Mouse (Mus musculus): ENCODE measurements around the gene Meis2. TPM values are rescaled to one million over a fixed set of nuclear protein-coding genes. Genes with fewer than 3 reads are reported as not detected.

Gene Meis2
- polyA plus RNA-seq, 1 experiment from 2014 or later: 30.1 TPM

DNA sequence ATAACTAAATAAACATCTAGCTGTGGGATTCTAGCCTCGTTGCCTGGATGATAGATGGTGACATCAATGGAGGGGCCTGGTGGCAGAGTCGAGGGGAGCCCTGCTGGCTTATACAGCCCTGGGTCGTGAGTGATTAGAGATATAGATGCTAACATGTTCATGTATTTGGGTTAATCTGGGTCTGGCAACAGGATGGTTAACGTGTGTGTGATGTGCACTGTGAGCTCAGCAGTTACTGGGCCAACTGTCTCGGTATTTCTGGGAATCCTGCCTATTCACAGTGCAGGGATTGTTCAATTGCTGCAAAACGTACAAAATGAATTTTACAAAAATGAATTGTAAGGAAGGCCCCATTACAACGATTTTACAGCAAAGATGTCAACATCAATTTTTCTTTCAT, 20.6 kb downstream of the Meis2 start:
- Histone ChIP-seq H3K27ac (replicated peaks) (0 out of 2 replicates have a peak overlapping the region, but pooled peaks have one; percentile 20), H3K9me3 (no peaks in the 10 kb centered on the region), H3K27me3 (replicated peaks) (no peaks in the 10 kb centered on the region), H3K36me3 (peaks cover 53% of the 10 kb centered on the region), H3K4me1 (peaks cover 64% of the 10 kb centered on the region), H3K4me3 (no peak overlapping the region), H3K9ac (no peak overlapping the region), H3K4me2 (no peak overlapping the region)
- no peak for ATAC-seq (ENCODE audit: extremely low read depth, insufficient number of reproducible peaks, low FRiP score, low TSS enrichment)
- WGBS: 55% methylated on average over 7 of the region's 7 CpGs

DNA sequence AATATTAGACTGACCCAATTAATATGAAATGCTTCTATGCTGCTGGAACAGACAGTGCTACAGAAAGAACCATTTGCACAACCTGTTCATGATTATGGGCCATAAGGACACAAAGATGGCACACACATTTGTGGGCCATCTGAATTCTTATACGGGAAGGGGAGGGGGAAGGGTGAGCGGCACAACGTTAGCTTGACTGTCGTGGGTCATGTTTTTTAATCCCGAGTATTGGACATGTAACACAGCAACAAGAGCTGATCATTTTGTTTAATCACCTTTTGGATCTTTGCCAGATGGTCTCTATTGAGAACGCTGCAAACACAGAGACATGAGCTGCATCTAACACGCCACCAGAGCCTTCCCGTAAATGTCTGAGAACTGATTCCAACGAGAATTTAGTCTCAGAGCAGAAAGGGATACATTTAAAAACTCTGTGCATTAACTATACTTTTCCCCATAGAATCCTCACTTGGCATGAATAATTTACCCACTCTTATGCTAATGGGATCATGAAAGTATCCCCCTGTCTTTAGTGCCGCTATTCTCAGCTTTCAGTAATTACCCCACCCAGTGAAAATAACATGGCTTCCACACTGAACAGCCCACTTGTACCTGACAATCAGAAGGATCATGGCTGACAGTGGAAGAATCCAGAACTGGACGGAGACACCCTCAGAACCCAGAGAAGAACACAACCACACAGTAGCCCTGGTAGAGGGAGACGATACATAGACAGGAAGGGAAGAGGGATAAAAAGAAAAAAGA, 22.5 kb downstream of the Meis2 start:
- Histone ChIP-seq H3K9me3 (no peaks in the 10 kb centered on the region), H3K27ac (replicated peaks) (no peak overlapping the region), H3K4me1 (peaks cover 49% of the 10 kb centered on the region), H3K27me3 (replicated peaks) (no peaks in the 10 kb centered on the region), H3K4me2 (no peak overlapping the region), H3K4me3 (no peak overlapping the region), H3K9ac (no peak overlapping the region), H3K36me3 (peaks cover 60% of the 10 kb centered on the region)
- WGBS: 84% methylated on average over 12 of the region's 12 CpGs
- no peak for ATAC-seq (ENCODE audit: extremely low read depth, insufficient number of reproducible peaks, low FRiP score, low TSS enrichment)

DNA sequence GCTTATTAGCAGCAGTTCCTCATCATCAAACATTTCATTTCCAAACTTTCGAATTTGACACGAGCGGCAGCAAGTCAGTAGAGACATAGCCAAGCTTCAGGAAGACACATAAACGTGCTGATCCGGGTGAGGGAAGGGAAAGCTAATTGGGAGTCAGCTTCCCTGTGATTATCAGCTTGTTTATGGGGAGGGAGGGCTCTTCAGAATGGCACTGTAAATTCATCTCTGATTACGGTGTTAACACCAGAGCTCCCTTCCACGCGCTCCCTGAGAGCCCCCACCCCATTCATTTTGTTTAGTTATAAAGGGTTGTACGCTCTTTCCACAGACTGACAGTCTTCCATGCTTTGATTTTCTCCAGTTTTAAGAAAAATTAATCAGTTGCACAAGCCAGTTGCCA, 23.2 kb downstream of the Meis2 start:
- peaks cover 42% of the 10 kb centered on the region for H3K4me1 ChIP-seq
- no peaks in the 10 kb centered on the region for H3K27me3 ChIP-seq (replicated peaks)
- no peak overlapping the region for H3K9ac ChIP-seq
- no peak overlapping the region for H3K4me3 ChIP-seq
- H3K27ac ChIP-seq (replicated peaks): 0 out of 2 replicates have a peak overlapping the region, but pooled peaks have one; percentile 6
- peaks cover 60% of the 10 kb centered on the region for H3K36me3 ChIP-seq
- ATAC-seq (ENCODE audit: extremely low read depth, insufficient number of reproducible peaks, low FRiP score, low TSS enrichment): no peak
- WGBS: 52% methylated on average over 9 of the region's 9 CpGs
- H3K9me3 ChIP-seq: no peaks in the 10 kb centered on the region
- H3K4me2 ChIP-seq: no peak overlapping the region

DNA sequence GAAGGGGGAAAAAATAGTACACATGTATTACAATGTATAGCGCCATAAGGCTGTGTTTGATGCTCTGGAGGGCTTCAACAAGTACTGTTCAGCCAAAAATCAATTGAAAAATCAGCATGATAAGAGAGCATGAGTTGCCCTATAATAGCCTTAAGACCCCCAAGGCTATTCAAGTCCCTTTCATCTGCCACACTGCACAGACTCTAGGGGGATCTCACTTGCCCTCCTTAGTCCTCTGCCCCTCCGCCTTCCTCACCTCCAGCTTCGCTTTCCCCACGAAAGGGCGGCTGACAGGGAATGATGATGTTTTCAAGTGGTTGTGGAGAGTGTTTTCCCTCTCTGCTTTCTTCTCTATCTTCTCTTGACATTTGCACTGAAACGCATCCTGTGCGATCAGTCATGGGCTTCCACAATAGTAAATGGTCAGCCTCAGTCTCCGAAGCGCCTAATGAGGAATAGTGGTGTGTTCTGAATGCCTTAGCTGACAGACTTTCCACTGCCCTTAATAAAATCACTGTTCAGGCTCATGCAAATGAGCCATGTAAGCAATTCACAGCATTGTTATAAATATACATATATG, 23.9 kb downstream of the Meis2 start:
- peaks cover 62% of the 10 kb centered on the region for H3K36me3 ChIP-seq

DNA sequence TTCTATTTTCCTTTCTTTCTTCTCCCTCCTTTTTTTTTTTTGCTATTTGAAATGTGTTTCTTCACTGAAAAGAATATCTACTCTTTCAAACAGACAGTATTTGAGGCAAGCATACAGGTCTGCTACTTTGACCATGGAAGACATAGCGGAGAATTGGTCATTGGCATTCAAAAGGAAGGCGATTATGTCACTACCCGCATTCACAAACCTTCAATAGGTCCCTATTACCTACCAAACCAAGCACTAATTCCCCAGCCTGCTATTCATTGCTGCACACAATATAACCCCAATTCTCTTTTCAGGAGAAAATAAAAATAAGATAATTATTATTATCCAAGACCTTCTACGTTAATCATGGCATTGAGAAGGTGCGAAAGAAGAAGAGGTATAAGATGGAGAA, 30.3 kb downstream of the Meis2 start:
- Histone ChIP-seq H3K9ac (no peak overlapping the region), H3K4me2 (no peak overlapping the region), H3K36me3 (peaks cover 81% of the 10 kb centered on the region), H3K27ac (replicated peaks) (no peak overlapping the region), H3K9me3 (no peaks in the 10 kb centered on the region), H3K4me1 (no peaks in the 10 kb centered on the region), H3K27me3 (replicated peaks) (no peaks in the 10 kb centered on the region), H3K4me3 (no peak overlapping the region)
- WGBS: 85% methylated on average over 5 of the region's 5 CpGs
- ATAC-seq (ENCODE audit: extremely low read depth, insufficient number of reproducible peaks, low FRiP score, low TSS enrichment): no peak

More for the DNA sequence above, 23.9 kb downstream of the Meis2 start:
- no peak for ATAC-seq (ENCODE audit: extremely low read depth, insufficient number of reproducible peaks, low FRiP score, low TSS enrichment)
- peaks cover 35% of the 10 kb centered on the region for H3K4me1 ChIP-seq
- no peak overlapping the region for H3K9ac ChIP-seq
- no peaks in the 10 kb centered on the region for H3K27me3 ChIP-seq (replicated peaks)
- H3K4me2 ChIP-seq: no peak overlapping the region
- no peak overlapping the region for H3K4me3 ChIP-seq
- no peaks in the 10 kb centered on the region for H3K9me3 ChIP-seq
- WGBS: 51% methylated on average over 9 of the region's 9 CpGs
- no peak overlapping the region for H3K27ac ChIP-seq (replicated peaks)

DNA sequence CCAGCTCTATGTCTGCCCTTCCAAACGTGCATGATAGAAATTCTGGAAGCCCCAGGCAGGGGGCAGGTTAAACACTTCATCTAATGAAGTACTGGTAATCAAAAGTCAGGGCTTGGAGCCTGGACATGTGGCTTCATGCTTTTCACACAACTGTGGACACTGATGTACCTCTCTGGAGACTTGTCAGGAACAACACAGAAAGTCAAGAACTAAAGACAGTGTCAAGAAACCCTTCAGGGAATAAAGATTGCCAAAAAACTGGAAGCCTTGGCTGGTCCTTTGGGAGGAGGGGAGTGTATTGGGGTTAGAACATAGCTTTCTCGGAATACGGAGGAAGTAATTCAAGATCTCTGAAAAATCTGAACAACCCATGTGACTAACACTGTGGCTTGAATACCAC, 37.5 kb downstream of the Meis2 start:
- H3K4me1 ChIP-seq: peaks cover 12% of the 10 kb centered on the region
- 55% methylated on average over 3 of the region's 3 CpGs for WGBS
- no peak overlapping the region for H3K4me2 ChIP-seq
- no peak overlapping the region for H3K4me3 ChIP-seq
- H3K9me3 ChIP-seq: no peaks in the 10 kb centered on the region
- H3K9ac ChIP-seq: no peak overlapping the region
- ATAC-seq (ENCODE audit: extremely low read depth, insufficient number of reproducible peaks, low FRiP score, low TSS enrichment): no peak
- no peak overlapping the region for H3K27ac ChIP-seq (replicated peaks)
- peaks cover 86% of the 10 kb centered on the region for H3K36me3 ChIP-seq
- H3K27me3 ChIP-seq (replicated peaks): no peaks in the 10 kb centered on the region

DNA sequence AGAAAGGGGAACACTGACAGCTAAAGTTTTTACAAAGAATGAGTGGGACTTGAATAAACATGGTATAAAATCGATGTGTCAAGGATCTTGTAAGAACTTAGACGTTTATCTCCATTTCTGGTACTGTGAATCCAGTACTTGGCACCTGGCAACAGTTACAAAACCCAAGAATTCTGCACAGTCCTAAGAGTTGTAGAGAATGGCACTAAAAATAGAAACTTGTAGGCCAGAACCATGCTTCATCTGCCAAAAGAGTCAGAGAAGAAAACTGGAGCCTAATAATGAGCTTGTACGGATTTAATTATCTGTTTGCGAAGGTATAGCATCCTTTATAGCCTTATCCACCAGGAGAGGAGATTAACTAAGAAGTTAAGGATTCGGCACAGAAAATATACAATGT, 42.8 kb downstream of the Meis2 start:
- H3K36me3 ChIP-seq: peaks cover 68% of the 10 kb centered on the region
- H3K27me3 ChIP-seq (replicated peaks): no peaks in the 10 kb centered on the region
- H3K9ac ChIP-seq: no peak overlapping the region
- H3K27ac ChIP-seq (replicated peaks): no peak overlapping the region; the same call in 1 of the 2 replicates
- ATAC-seq (ENCODE audit: extremely low read depth, insufficient number of reproducible peaks, low FRiP score, low TSS enrichment): no peak
- H3K9me3 ChIP-seq: no peaks in the 10 kb centered on the region
- H3K4me2 ChIP-seq: no peak overlapping the region
- H3K4me3 ChIP-seq: no peak overlapping the region
- peaks cover 50% of the 10 kb centered on the region for H3K4me1 ChIP-seq
- WGBS: 70% methylated on average over 5 of the region's 5 CpGs

DNA sequence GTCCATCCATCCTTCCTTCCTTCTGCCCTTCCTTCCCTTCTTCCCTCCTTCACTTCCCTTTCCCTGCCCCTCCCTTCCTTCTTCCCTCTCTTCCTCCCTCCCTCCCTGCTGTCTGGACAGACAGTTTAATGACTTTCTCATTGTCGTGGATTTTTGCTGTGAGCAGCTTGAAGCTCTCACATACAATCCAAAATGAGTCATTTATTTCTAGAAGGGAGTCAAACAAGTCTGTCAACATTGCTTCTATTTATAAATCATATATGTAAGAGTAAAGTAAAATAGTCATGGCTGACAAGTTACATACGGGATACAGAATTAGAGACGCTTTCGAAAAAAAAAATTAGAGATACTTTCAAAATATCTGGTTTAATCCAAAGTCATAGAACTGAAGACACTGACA, 43.7 kb downstream of the Meis2 start:
- H3K4me3 ChIP-seq: no peak overlapping the region
- peak overlapping the region; percentile 80 for H3K27ac ChIP-seq (replicated peaks)
- no peak overlapping the region for H3K9ac ChIP-seq
- H3K9me3 ChIP-seq: no peaks in the 10 kb centered on the region
- no peaks in the 10 kb centered on the region for H3K27me3 ChIP-seq (replicated peaks)
- 61% methylated on average over 4 of the region's 4 CpGs for WGBS
- H3K36me3 ChIP-seq: peaks cover 68% of the 10 kb centered on the region
- no peak for ATAC-seq (ENCODE audit: extremely low read depth, insufficient number of reproducible peaks, low FRiP score, low TSS enrichment)
- H3K4me1 ChIP-seq: peaks cover 50% of the 10 kb centered on the region
- no peak overlapping the region; the same call in 1 of the 2 replicates for H3K4me2 ChIP-seq

DNA sequence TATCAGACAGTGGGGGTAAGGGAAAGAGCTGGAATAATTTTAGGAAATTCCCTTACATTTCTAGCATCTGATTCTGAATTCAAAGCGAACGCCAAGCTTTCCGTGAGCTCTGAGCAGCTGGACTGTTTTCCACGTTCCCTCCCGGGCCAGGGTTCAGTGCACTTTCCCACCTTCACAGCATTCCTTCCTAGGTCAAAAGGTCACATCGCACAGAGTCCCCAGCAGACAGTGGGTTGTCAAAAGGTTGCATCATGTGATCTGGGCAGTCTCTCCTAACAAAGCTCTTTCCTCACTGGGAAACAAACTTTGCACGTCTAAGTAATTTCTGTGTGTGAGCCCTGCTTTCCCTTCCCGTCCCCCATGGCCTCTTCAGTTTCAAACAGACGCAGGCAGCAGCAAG, 44.6 kb downstream of the Meis2 start:
- H3K4me1 ChIP-seq: peaks cover 50% of the 10 kb centered on the region
- no peaks in the 10 kb centered on the region for H3K27me3 ChIP-seq (replicated peaks)
- H3K9ac ChIP-seq: peak overlapping the region; percentile 59
- H3K36me3 ChIP-seq: peaks cover 61% of the 10 kb centered on the region
- no peaks in the 10 kb centered on the region for H3K9me3 ChIP-seq
- WGBS: 8% methylated on average over 9 of the region's 9 CpGs
- ATAC-seq (ENCODE audit: extremely low read depth, insufficient number of reproducible peaks, low FRiP score, low TSS enrichment): no peak
- H3K27ac ChIP-seq (replicated peaks): peak overlapping the region; percentile 80
- H3K4me3 ChIP-seq: no peak overlapping the region
- H3K4me2 ChIP-seq: peak overlapping the region; percentile 54

DNA sequence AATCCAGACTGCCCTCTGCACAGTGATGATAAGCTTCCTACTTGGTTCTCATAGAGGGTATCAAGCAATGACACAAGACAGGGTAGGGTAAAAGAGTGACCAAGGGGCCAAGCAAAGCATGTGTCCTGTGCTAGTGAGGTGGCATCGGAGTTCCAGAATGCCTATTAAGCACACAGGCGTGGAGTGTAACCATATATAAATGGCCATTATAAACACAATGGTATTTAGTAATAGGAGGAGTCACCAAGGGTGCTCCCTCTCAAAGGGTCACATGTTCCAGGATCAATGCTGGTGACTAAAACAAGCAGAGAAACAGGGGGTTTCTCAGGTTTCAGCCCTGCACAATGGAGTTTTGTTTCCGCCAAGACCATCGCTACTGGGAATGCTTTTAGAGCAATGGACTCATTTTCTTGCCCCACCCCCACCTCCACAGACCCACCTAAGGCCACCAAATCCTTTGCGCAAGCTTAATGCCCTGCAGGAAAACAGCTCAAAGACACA, 45.1 kb downstream of the Meis2 start:
- Histone ChIP-seq H3K27ac (replicated peaks) (peak overlapping the region; percentile 80), H3K4me1 (peaks cover 50% of the 10 kb centered on the region), H3K4me2 (peak overlapping the region; percentile 54), H3K9me3 (no peaks in the 10 kb centered on the region), H3K9ac (peak overlapping the region; percentile 59), H3K27me3 (replicated peaks) (no peaks in the 10 kb centered on the region), H3K4me3 (no peak overlapping the region), H3K36me3 (peaks cover 61% of the 10 kb centered on the region)
- WGBS: 44% methylated on average over 5 of the region's 5 CpGs
- ATAC-seq (ENCODE audit: extremely low read depth, insufficient number of reproducible peaks, low FRiP score, low TSS enrichment): no peak

DNA sequence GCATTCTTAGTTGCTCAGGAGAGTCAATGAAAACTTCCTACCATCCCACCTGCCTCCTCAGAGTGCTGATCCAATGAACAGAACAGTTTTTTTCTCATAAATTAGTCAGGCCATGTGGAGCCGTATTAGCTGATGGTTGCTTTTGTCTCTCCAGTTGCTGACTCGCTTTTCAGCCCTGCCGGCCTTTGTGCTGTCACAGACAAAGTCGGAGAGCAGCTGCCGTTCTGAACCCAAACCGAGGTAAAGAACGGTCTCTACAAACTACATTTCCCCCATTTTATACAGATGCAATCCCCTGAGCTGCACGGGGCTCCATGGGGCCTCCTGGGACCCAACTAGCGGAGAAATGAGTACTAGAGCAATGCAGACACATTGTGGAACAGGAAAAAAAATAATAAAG, 45.7 kb downstream of the Meis2 start:
- Histone ChIP-seq H3K27me3 (replicated peaks) (no peaks in the 10 kb centered on the region), H3K27ac (replicated peaks) (peak overlapping the region; percentile 80), H3K36me3 (peaks cover 59% of the 10 kb centered on the region), H3K9me3 (no peaks in the 10 kb centered on the region), H3K4me1 (peaks cover 50% of the 10 kb centered on the region), H3K4me3 (no peak overlapping the region), H3K9ac (no peak overlapping the region), H3K4me2 (no peak overlapping the region)
- WGBS: 46% methylated on average over 9 of the region's 9 CpGs
- no peak for ATAC-seq (ENCODE audit: extremely low read depth, insufficient number of reproducible peaks, low FRiP score, low TSS enrichment)

DNA sequence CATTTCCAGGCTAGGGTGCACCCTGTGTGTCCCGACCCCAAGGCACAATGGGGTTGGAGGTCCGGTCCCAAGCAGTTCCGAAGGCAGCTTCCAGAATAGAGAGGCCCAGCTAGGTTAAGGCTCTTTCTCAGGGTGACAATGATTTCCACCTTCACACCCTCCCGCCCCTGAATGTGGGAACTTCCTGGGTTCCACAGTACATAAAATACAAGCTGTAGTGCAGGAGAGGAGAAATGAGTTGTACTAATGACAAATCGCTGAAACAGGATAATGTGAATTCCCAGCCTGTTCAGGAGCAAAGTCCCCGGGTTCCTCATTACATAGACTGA, 46.2 kb downstream of the Meis2 start:
- peaks cover 56% of the 10 kb centered on the region for H3K36me3 ChIP-seq
- no peak for ATAC-seq (ENCODE audit: extremely low read depth, insufficient number of reproducible peaks, low FRiP score, low TSS enrichment)
- no peak overlapping the region for H3K4me2 ChIP-seq
- no peak overlapping the region for H3K9ac ChIP-seq
- H3K27me3 ChIP-seq (replicated peaks): no peaks in the 10 kb centered on the region
- H3K27ac ChIP-seq (replicated peaks): peak overlapping the region; percentile 80; the same call in 1 of the 2 replicates
- no peak overlapping the region for H3K4me3 ChIP-seq
- 72% methylated on average over 6 of the region's 6 CpGs for WGBS
- H3K4me1 ChIP-seq: peaks cover 50% of the 10 kb centered on the region
- H3K9me3 ChIP-seq: no peaks in the 10 kb centered on the region
